Mouse (Mus musculus) embryonic fibroblast, embryonic 13.5 days (primary cell): ENCODE data around the gene Plekhg2.

Experiments
- CTCF ChIP-seq: IDR thresholded peaks from 2 replicates; pipeline ENCODE4 v1.5.1; 2011; ENCODE audit warnings: mild to moderate bottlenecking, control low read depth, low read length, moderate library complexity, borderline replicate concordance; ENCODE audit not compliant: insufficient read depth
- POLR2A ChIP-seq: IDR thresholded peaks from 2 replicates; pipeline ENCODE4 v1.6.1; 2011; ENCODE audit warnings: low read depth, mild to moderate bottlenecking, control low read depth, low read length, moderate library complexity

- no peak for TF ChIP-seq POLR2A
- TF ChIP-seq CTCF: no peak
Measured at GRCm38 (mm10) chr7:28334534-28334933, 37.9 kb downstream of the Plekhg2 start.
